Mouse (Mus musculus) E14TG2a.4 (cell line): Measurements from ENCODE around the gene Sox8.

Experiments
- CTCF ChIP-seq: conservative IDR thresholded peaks from 2 replicates; pipeline ENCODE4 v1.5.1; 2014; ENCODE audit warnings: low read length
- NANOG ChIP-seq: IDR thresholded peaks from 2 replicates; pipeline ENCODE4 v1.6.1; 2014; ENCODE audit warnings: borderline replicate concordance, low read length, mixed read lengths
- POU5F1 ChIP-seq: IDR thresholded peaks from 2 replicates; pipeline ENCODE4 v1.6.1; 2014; ENCODE audit warnings: low read length, borderline replicate concordance

DNA sequence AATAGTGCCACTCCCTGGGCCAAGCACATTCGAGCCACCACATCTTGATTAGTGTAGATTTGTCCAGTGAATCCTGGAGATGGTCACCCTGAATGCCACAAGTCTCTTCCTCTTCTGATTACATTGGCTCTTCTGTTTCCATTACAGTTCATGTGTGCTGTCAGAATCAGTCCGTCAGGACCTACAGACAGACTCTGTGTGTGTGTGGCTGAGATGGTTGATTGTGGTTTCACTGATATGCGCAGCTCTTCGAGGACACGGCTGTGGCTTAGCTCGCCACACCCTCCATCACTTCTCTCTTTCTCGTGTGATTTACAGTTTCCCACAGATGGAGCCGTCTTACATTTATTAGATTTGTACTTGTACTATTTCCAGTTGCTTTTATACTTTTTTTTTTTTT, 13.4 kb upstream of the Sox8 start:
- TF ChIP-seq CTCF = no peak
- no peak for TF ChIP-seq NANOG
- no peak for TF ChIP-seq POU5F1
